Mouse (Mus musculus) heart, postnatal 14 days (tissue): ENCODE results near the gene Mesd. TPM values are rescaled to one million over a fixed set of nuclear protein-coding genes. Genes with fewer than 3 reads are reported as not detected.

Source experiments
- DNase-seq, 2 experiments: peaks; one replicate each; pipeline ENCODE4 v3.0.0; 2021 to 2022
- intact Hi-C: fragments of 180-260 bp; cut with DNase I; formaldehyde crosslinking; loops from one replicate; pipeline ENCODE4 v1.15.1; 2025
- long read RNA-seq, 2 experiments: library from polyadenylated mRNA; stranded (forward); transcript quantifications; one replicate each; pipeline ENCODE4 v2.0.0; 2021
- total RNA-seq, 2 experiments: library from RNA; stranded (reverse); gene quantifications; 2 replicates each; pipeline ENCODE4 v1.2.3; 2021

Gene Mesd
- total RNA-seq: 10 to 100 TPM; 41.6 to 47.7 TPM
- long read RNA-seq, experiment 1, full-length matches to known transcripts: 93 of 96 reads
- long read RNA-seq, experiment 1, partial matches to known transcripts: 1 of 96 reads
- long read RNA-seq, experiment 1, other reads (novel, unspliced or antisense): 2 of 96 reads
- long read RNA-seq, experiment 2, full-length matches to known transcripts: 62 of 70 reads
- long read RNA-seq, experiment 2, partial matches to known transcripts: 0 of 70 reads
- long read RNA-seq, experiment 2, other reads (novel, unspliced or antisense): 8 of 70 reads

GRCm38 (mm10) chr7:83884021-83884658 is at the start of gene Mesd, which contains the start of gene Tlnrd1:
Gene Mesd, plus strand, starts transcription at chr7:83884466.
Gene Tlnrd1, minus strand, starts transcription at chr7:83884305.
- DNase-seq: peak; percentile 87 to 89
- intact Hi-C loops: loop anchor here (5.0 kb wide), 1 partner anchor 217 kb away; no protein-coding TSS in a partner anchor

GRCm38 (mm10) chr7:83838525-83839224 is 45.6 kb upstream of the Mesd start:
- no peak for DNase-seq
- intact Hi-C loops: no loop called here

- intact Hi-C loops: no loop called here
- DNase-seq: no peak
Observed at GRCm38 (mm10) chr7:83840076-83840475, 44.2 kb upstream of the Mesd start.

GRCm38 (mm10) chr7:83842486-83843259 is 41.6 kb upstream of the Mesd start:
- intact Hi-C loops: no loop called here
- no peak for DNase-seq

GRCm38 (mm10) chr7:83844807-83845206 is 39.5 kb upstream of the Mesd start:
- intact Hi-C loops: no loop called here

GRCm38 (mm10) chr7:83847187-83848075 is 36.8 kb upstream of the Mesd start:
- intact Hi-C loops: no loop called here
- DNase-seq: no peak

More at GRCm38 (mm10) chr7:83844807-83845206, 39.5 kb upstream of the Mesd start:
- DNase-seq: no peak

GRCm38 (mm10) chr7:83851569-83852380 is 32.5 kb upstream of the Mesd start:
- no peak for DNase-seq
- intact Hi-C loops: no loop called here

GRCm38 (mm10) chr7:83852381-83853380 is 31.6 kb upstream of the Mesd start:
- intact Hi-C loops: no loop called here
- DNase-seq: no peak

GRCm38 (mm10) chr7:83855203-83855602 is 29.1 kb upstream of the Mesd start:
- DNase-seq: no peak
- intact Hi-C loops: no loop called here

GRCm38 (mm10) chr7:83856353-83857207 is 27.7 kb upstream of the Mesd start:
- intact Hi-C loops: no loop called here
- peak; percentile 21 to 36 for DNase-seq

- intact Hi-C loops: no loop called here
- DNase-seq: no peak
Observed at GRCm38 (mm10) chr7:83857208-83857488, 27.1 kb upstream of the Mesd start.

- DNase-seq: no peak
- intact Hi-C loops: no loop called here
Observed at GRCm38 (mm10) chr7:83857921-83858320, 26.3 kb upstream of the Mesd start.

GRCm38 (mm10) chr7:83859378-83860083 is 24.7 kb upstream of the Mesd start:
- peak; percentile 61 to 65 for DNase-seq
- intact Hi-C loops: no loop called here

- DNase-seq: no peak
- intact Hi-C loops: no loop called here
Observed at GRCm38 (mm10) chr7:83863554-83863953, 20.7 kb upstream of the Mesd start.

GRCm38 (mm10) chr7:83868200-83868599 is 16.1 kb upstream of the Mesd start:
- no peak for DNase-seq
- intact Hi-C loops: no loop called here

GRCm38 (mm10) chr7:83869839-83870543 is 14.3 kb upstream of the Mesd start:
- intact Hi-C loops: no loop called here
- no peak for DNase-seq
